Mouse (Mus musculus) liver, postnatal 0 days (tissue): Measurements from ENCODE around the gene Rad51b. TPM values are rescaled to one million over a fixed set of nuclear protein-coding genes. Genes with fewer than 3 reads are reported as not detected.

Source experiments
- ATAC-seq: fragments of 200-750 bp; cut with Nextera tagmentation; 2 replicates; pipeline ENCODE4 v1.8.0; 2017; ENCODE audit warnings: mild to moderate bottlenecking, moderate library complexity
- DNase-seq: peaks from one replicate; pipeline ENCODE4 v3.0.0-alpha.2; 2016
- H3K27ac ChIP-seq: fragments of 300-500 bp; sonication (generic); 2 replicates; pipeline ENCODE4 v1.5.1; 2014; ENCODE audit warnings: antibody characterized with exemption, moderate library complexity, mild to moderate bottlenecking, low read depth
- H3K27me3 ChIP-seq: fragments of 300-500 bp; sonication (generic); 2 replicates; pipeline ENCODE4 v1.6.1; 2014; ENCODE audit warnings: low read length, control low read depth, mixed read lengths; ENCODE audit not compliant: insufficient read depth
- H3K36me3 ChIP-seq: fragments of 300-500 bp; sonication (generic); replicated peaks from 2 replicates; pipeline ENCODE4 v1.6.1; 2014; ENCODE audit warnings: mild to moderate bottlenecking, control low read depth, low read length, moderate library complexity, mixed read lengths; ENCODE audit not compliant: insufficient read depth
- H3K4me1 ChIP-seq: fragments of 300-500 bp; sonication (generic); 2 replicates; pipeline ENCODE4 v1.6.1; 2014; ENCODE audit warnings: antibody characterized with exemption, mild to moderate bottlenecking, control low read depth; ENCODE audit not compliant: insufficient read depth
- H3K4me2 ChIP-seq: fragments of 300-500 bp; sonication (generic); 2 replicates; pipeline ENCODE4 v1.6.1; 2014; ENCODE audit warnings: low read depth, mild to moderate bottlenecking, low read length, moderate library complexity, mixed read lengths
- H3K4me3 ChIP-seq: fragments of 300-500 bp; sonication (generic); 2 replicates; pipeline ENCODE4 v1.5.1; 2014; ENCODE audit warnings: low read depth, low read length
- H3K9ac ChIP-seq: fragments of 300-500 bp; sonication (generic); replicated peaks from 2 replicates; pipeline ENCODE4 v1.6.1; 2014; ENCODE audit warnings: mild to moderate bottlenecking, moderate library complexity
- H3K9me3 ChIP-seq: fragments of 300-500 bp; sonication (generic); 2 replicates; pipeline ENCODE4 v1.6.1; 2016; ENCODE audit warnings: mild to moderate bottlenecking, control low read depth, low read length, mixed read lengths
- CTCF ChIP-seq: sonication (generic); IDR thresholded peaks from 2 replicates; pipeline ENCODE4 v1.5.1; 2016; ENCODE audit warnings: antibody characterized with exemption, low read depth
- EP300 ChIP-seq: IDR thresholded peaks from 2 replicates; pipeline ENCODE4 v1.6.1; 2016; ENCODE audit warnings: antibody characterized with exemption, low read depth, mild to moderate bottlenecking
- WGBS: fragments of 180-500 bp; shearing (Covaris S2); extraction: QIAGEN DNeasy Blood & Tissue Kit; methylation state at CpG from one replicate; pipeline ENCODE4 v1.1.7; 2014; ENCODE audit not compliant: insufficient replicate concordance; 5-methylcytosine and 5-hydroxymethylcytosine counted together
- polyA plus RNA-seq: library from polyadenylated mRNA; unstranded; fragments of >200 nt; fragmentation: Nextera tagmentation; extraction: Ambion mirVana; gene quantifications from 2 replicates; pipeline ENCODE4 v1.2.1, GENCODE M21; 2015

The Rad51b gene
- polyA plus RNA-seq, 1 experiment from 2014 or later, result 2.5 TPM

- Histone ChIP-seq H3K9ac (no peak overlapping the region), H3K36me3 (no peaks in the 10 kb centered on the region; the same call in 1 of the 2 replicates), H3K4me3 (no peak overlapping the region), H3K9me3 (peaks cover 8% of the 10 kb centered on the region), H3K27me3 (no peaks in the 10 kb centered on the region), H3K27ac (no peak overlapping the region), H3K4me2 (no peak overlapping the region), H3K4me1 (no peaks in the 10 kb centered on the region)
- DNase-seq (no peak), ATAC-seq (no peak)
- no peak for TF ChIP-seq CTCF
- no peak for TF ChIP-seq EP300
- 92% methylated on average over 2 of the region's 2 CpGs for WGBS
Measured at GRCm38 (mm10) chr12:79726116-79726515, 429.0 kb downstream of the Rad51b start.

GRCm38 (mm10) chr12:79726959-79727358 lies 429.9 kb downstream of the Rad51b start:
- TF ChIP-seq CTCF (no peak), EP300 (peak; percentile 46; the same call in 1 of the 2 replicates)
- no peak overlapping the region for H3K4me2 ChIP-seq
- H3K4me1 ChIP-seq, result no peaks in the 10 kb centered on the region
- H3K36me3 ChIP-seq, result no peaks in the 10 kb centered on the region; the same call in 1 of the 2 replicates
- no peak overlapping the region for H3K4me3 ChIP-seq
- H3K9ac ChIP-seq, result no peak overlapping the region
- H3K27me3 ChIP-seq, result no peaks in the 10 kb centered on the region
- H3K27ac ChIP-seq, result no peak overlapping the region
- DNase-seq (no peak), ATAC-seq (no peak)
- H3K9me3 ChIP-seq, result peaks cover 8% of the 10 kb centered on the region

- peaks cover 8% of the 10 kb centered on the region for H3K9me3 ChIP-seq
- H3K27me3 ChIP-seq, result no peaks in the 10 kb centered on the region
- WGBS, result 64% methylated on average over 5 of the region's 5 CpGs
- no peaks in the 10 kb centered on the region; the same call in 1 of the 2 replicates for H3K36me3 ChIP-seq
- no peak overlapping the region for H3K9ac ChIP-seq
- DNase-seq (no peak), ATAC-seq (no peak)
- H3K4me1 ChIP-seq, result peaks cover 5% of the 10 kb centered on the region; the same call in 1 of the 2 replicates
- H3K4me3 ChIP-seq, result no peak overlapping the region
- no peak overlapping the region for H3K4me2 ChIP-seq
- H3K27ac ChIP-seq, result no peak overlapping the region
- TF ChIP-seq CTCF, result no peak
- no peak for TF ChIP-seq EP300
Measured at GRCm38 (mm10) chr12:79729926-79730506, 432.9 kb downstream of the Rad51b start.

GRCm38 (mm10) chr12:79731905-79732304 lies 434.8 kb downstream of the Rad51b start:
- Histone ChIP-seq H3K4me3 (no peak overlapping the region), H3K4me2 (no peak overlapping the region), H3K27me3 (no peaks in the 10 kb centered on the region), H3K4me1 (peaks cover 5% of the 10 kb centered on the region; the same call in 1 of the 2 replicates), H3K27ac (no peak overlapping the region), H3K36me3 (no peaks in the 10 kb centered on the region; the same call in 1 of the 2 replicates), H3K9me3 (peaks cover 8% of the 10 kb centered on the region), H3K9ac (no peak overlapping the region)
- DNase-seq, result no peak
- WGBS, result 86% methylated on average over 6 of the region's 6 CpGs
- TF ChIP-seq EP300, result no peak
- no peak for TF ChIP-seq CTCF
- ATAC-seq, result no peak

- Histone ChIP-seq H3K4me3 (no peak overlapping the region), H3K27ac (no peak overlapping the region), H3K4me2 (no peak overlapping the region), H3K9me3 (peaks cover 8% of the 10 kb centered on the region), H3K4me1 (peaks cover 5% of the 10 kb centered on the region; the same call in 1 of the 2 replicates), H3K36me3 (no peaks in the 10 kb centered on the region; the same call in 1 of the 2 replicates), H3K9ac (no peak overlapping the region), H3K27me3 (no peaks in the 10 kb centered on the region)
- WGBS, result 52% methylated on average over 12 of the region's 12 CpGs
- no peak; the same call in 1 of the 2 replicates for ATAC-seq
- DNase-seq, result no peak
- TF ChIP-seq EP300 (peak; percentile 55; the same call in 1 of the 2 replicates), CTCF (no peak)
Measured at GRCm38 (mm10) chr12:79732355-79733115, 435.5 kb downstream of the Rad51b start.

GRCm38 (mm10) chr12:79735341-79735785 lies 438.3 kb downstream of the Rad51b start:
- no peak for DNase-seq
- Histone ChIP-seq H3K27me3 (no peaks in the 10 kb centered on the region), H3K9me3 (no peaks in the 10 kb centered on the region), H3K9ac (no peak overlapping the region), H3K4me2 (no peak overlapping the region), H3K27ac (no peak overlapping the region), H3K4me3 (no peak overlapping the region), H3K4me1 (peaks cover 5% of the 10 kb centered on the region; the same call in 1 of the 2 replicates), H3K36me3 (no peaks in the 10 kb centered on the region)
- WGBS, result 77% methylated on average over 13 of the region's 13 CpGs
- no peak for TF ChIP-seq CTCF
- no peak for TF ChIP-seq EP300
- ATAC-seq, result no peak
